Mouse (Mus musculus): ENCODE results near the gene Agps.
"Not testable (repeated sequence)": the region's sequence is repeated elsewhere in the genome, so short reads cannot be mapped to it uniquely, and the experiment has no call there.

Agps gene

GRCm38 (mm10) chr2:75977752-75978368, 145.9 kb downstream of the Agps start, which contains the start of gene Ttc30a2:
TSS of gene Ttc30a2 (minus strand) at chr2:75978170.
- in situ Hi-C loops (cut with MboI, MseI), result not testable (repeated sequence)

All from regulatory T cell (primary cell).